Mouse (Mus musculus) thymus, adult 2 months (tissue): ENCODE results near the gene Adat1.

Experiments
- CTCF ChIP-seq: fragments of 200-500 bp; IDR thresholded peaks from 2 replicates; pipeline ENCODE4 v1.5.1; 2012; ENCODE audit warnings: mild to moderate bottlenecking, control low read depth, low read length, moderate library complexity, borderline replicate concordance; ENCODE audit not compliant: control insufficient read depth, poor library complexity, insufficient read depth; ENCODE audit errors: extremely low read depth
- POLR2A ChIP-seq: fragments of 200-500 bp; IDR thresholded peaks from 2 replicates; pipeline ENCODE4 v1.6.1; 2012; ENCODE audit warnings: mild to moderate bottlenecking, low read length, control low read depth, moderate library complexity; ENCODE audit not compliant: control insufficient read depth, poor library complexity, insufficient read depth; ENCODE audit errors: extremely low read depth

DNA sequence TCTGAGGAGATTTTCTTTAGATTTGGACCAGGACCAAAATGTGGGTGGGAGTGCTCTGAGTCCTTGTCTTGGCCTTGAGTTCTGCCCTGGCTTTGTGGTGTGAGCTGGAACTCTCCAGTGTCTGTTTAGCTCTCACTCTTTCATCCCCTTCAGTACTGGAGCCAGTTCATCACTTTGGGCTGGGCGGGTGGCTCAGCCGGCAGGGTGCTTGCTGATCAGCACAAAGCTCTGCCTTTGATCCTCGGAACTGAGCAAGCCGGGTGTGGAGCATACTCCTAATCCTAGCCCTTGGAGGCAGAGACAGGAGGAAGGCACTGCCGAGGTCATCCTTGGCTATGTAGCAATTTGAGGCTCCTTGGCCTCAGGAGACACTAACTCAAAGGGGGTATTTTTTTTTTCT is 23.1 kb downstream of the Adat1 start:
- TF ChIP-seq POLR2A: no peak
- no peak for TF ChIP-seq CTCF
